In the genomic region with DNA sequence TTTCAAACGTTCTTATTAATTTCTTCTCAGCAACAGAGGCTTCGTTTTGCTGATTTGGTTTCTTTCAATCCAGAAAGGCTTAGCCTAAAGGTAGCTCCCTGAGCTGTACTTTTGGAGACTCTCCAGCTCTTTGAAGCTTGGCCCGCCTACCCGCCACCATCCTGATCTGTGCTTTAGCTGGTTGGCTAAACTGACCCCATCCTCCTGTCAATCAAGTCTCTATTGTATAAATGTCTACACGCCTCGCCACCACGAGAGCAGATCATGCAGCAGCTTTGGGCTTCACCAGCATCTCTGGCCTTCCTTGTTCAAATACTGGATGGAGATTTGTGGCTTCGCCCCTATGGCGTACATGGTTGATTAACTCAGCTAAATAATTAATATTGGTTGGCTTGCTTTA, we compare ENCODE assay signal across 14 mouse cellular contexts.
"Had no signal": no experiment of that assay in that cellular context is flagged by ENCODE, and none has a peak within 500 bp of the region (broad histone marks: within the 10 kb centered on the region; RNA-seq: fewer than 3 reads in every experiment).

No protein-coding gene starts in this region.

- DNase-seq: kidney, postnatal 10 days; kidney, postnatal 36 days; layer of hippocampus, postnatal 36 days; liver, embryonic 13.5 days; lung, adult 2 months; thymus, adult 18-20 months; thymus, postnatal 36 days had no signal

- H3K9ac ChIP-seq: kidney, embryonic 15.5 days; liver, embryonic 13.5 days; midbrain, embryonic 12.5 days; midbrain, embryonic 15.5 days; neural tube, embryonic 12.5 days; neural tube, embryonic 15.5 days had no signal

- H3K4me2 ChIP-seq: kidney, embryonic 15.5 days; liver, embryonic 13.5 days; midbrain, embryonic 12.5 days; midbrain, embryonic 15.5 days; neural tube, embryonic 12.5 days; neural tube, embryonic 15.5 days had no signal

- H3K4me3 ChIP-seq: kidney, embryonic 15.5 days; left cerebral cortex, adult 2 months; liver, embryonic 13.5 days; midbrain, embryonic 12.5 days; midbrain, embryonic 15.5 days; neural tube, embryonic 12.5 days; neural tube, embryonic 15.5 days had no signal

- ATAC-seq: midbrain, embryonic 15.5 days had no signal

- H3K27me3 ChIP-seq: kidney, embryonic 15.5 days; liver, embryonic 13.5 days; midbrain, embryonic 12.5 days; midbrain, embryonic 15.5 days; neural tube, embryonic 12.5 days; neural tube, embryonic 15.5 days had no signal

- H3K27ac ChIP-seq: kidney, embryonic 15.5 days; left cerebral cortex, adult 2 months; liver, embryonic 13.5 days; macrophage; midbrain, embryonic 12.5 days; midbrain, embryonic 15.5 days; neural tube, embryonic 12.5 days; neural tube, embryonic 15.5 days had no signal

- H3K9me3 ChIP-seq: kidney, embryonic 15.5 days; liver, embryonic 13.5 days; midbrain, embryonic 12.5 days; midbrain, embryonic 15.5 days; neural tube, embryonic 12.5 days; neural tube, embryonic 15.5 days had no signal

- H3K36me3 ChIP-seq: liver, embryonic 13.5 days; midbrain, embryonic 15.5 days; neural tube, embryonic 15.5 days had no signal

- H3K4me1 ChIP-seq: kidney, embryonic 15.5 days; midbrain, embryonic 12.5 days; midbrain, embryonic 15.5 days; neural tube, embryonic 12.5 days; neural tube, embryonic 15.5 days had no signal
